Mouse (Mus musculus): Measurements from ENCODE around the gene Eps15.

- TF ChIP-seq CTCF (IDR thresholded peaks at IDR 0.05; ENCODE audit: control insufficient read depth, insufficient read depth, insufficient replicate concordance, low read depth, low read length): no peak
- no peak for TF ChIP-seq POLR2A (IDR thresholded peaks at IDR 0.05; ENCODE audit: control insufficient read depth, low read depth, low read length)
Measured at GRCm38 (mm10) chr4:109273586-109274240, 6.4 kb upstream of the Eps15 start.

All from testis, adult 2 months (tissue).